Mouse (Mus musculus) bone marrow, adult 2 months (tissue): ENCODE data around the gene L3hypdh.

Experiments used
- CTCF ChIP-seq: fragments of 200-500 bp; IDR thresholded peaks from 2 replicates; pipeline ENCODE4 v1.5.1; 2011; ENCODE audit warnings: low read length, control low read depth; ENCODE audit not compliant: control insufficient read depth, insufficient read depth
- POLR2A ChIP-seq: fragments of 200-500 bp; IDR thresholded peaks from 2 replicates; pipeline ENCODE4 v1.6.1; 2011; ENCODE audit warnings: low read depth, mild to moderate bottlenecking, control low read depth, low read length, borderline replicate concordance; ENCODE audit not compliant: control insufficient read depth

- TF ChIP-seq POLR2A (no peak), CTCF (no peak)
These were observed 31.4 kb downstream of the L3hypdh start for GRCm38 (mm10) chr12:72053851-72054250.
